Mouse (Mus musculus) intestine, embryonic 14.5 days (tissue): ENCODE measurements around the gene Copz1. TPM values are rescaled to one million over a fixed set of nuclear protein-coding genes. Genes with fewer than 3 reads are reported as not detected.

Experiments
- ATAC-seq: fragments of 200-750 bp; cut with Nextera tagmentation; replicated peaks from 2 replicates; pipeline ENCODE4 v1.8.0; 2017; ENCODE audit warnings: low read depth, moderate number of reproducible peaks, moderate TSS enrichment, moderate library complexity; ENCODE audit not compliant: low FRiP score, low TSS enrichment
- DNase-seq: peaks from one replicate; pipeline ENCODE4 v3.0.0-alpha.2; 2018; ENCODE audit warnings: low spot score
- H3K27ac ChIP-seq: fragments of 300-500 bp; sonication (generic); 2 replicates; pipeline ENCODE4 v1.5.1; 2014; ENCODE audit warnings: low read depth, mild to moderate bottlenecking, control low read depth
- H3K27me3 ChIP-seq: fragments of 300-500 bp; sonication (generic); replicated peaks from 2 replicates; pipeline ENCODE4 v1.6.1; 2014; ENCODE audit warnings: low read length, control low read depth; ENCODE audit not compliant: control insufficient read depth, insufficient read depth
- H3K36me3 ChIP-seq: fragments of 300-500 bp; sonication (generic); 2 replicates; pipeline ENCODE4 v1.6.1; 2014; ENCODE audit warnings: low read length, control low read depth; ENCODE audit not compliant: control insufficient read depth, insufficient read depth
- H3K4me1 ChIP-seq: fragments of 300-500 bp; sonication (generic); replicated peaks from 2 replicates; pipeline ENCODE4 v1.6.1; 2014; ENCODE audit warnings: low read length, control low read depth, mixed read lengths; ENCODE audit not compliant: control insufficient read depth, insufficient read depth
- H3K4me2 ChIP-seq: fragments of 300-500 bp; sonication (generic); 2 replicates; pipeline ENCODE4 v1.6.1; 2014; ENCODE audit warnings: low read length
- H3K4me3 ChIP-seq: fragments of 300-500 bp; sonication (generic); 2 replicates; pipeline ENCODE4 v1.5.1; 2014; ENCODE audit warnings: low read depth, low read length, control low read depth, mixed read lengths
- H3K9ac ChIP-seq: fragments of 300-500 bp; sonication (generic); 2 replicates; pipeline ENCODE4 v1.6.1; 2014; ENCODE audit warnings: mild to moderate bottlenecking, low read length
- H3K9me3 ChIP-seq: fragments of 300-500 bp; sonication (generic); 2 replicates; pipeline ENCODE4 v1.6.1; 2016; ENCODE audit warnings: low read length, control low read depth; ENCODE audit not compliant: control insufficient read depth
- WGBS: fragments of 180-500 bp; shearing (Covaris S2); extraction: QIAGEN DNeasy Blood & Tissue Kit; methylation state at CpG from one replicate; pipeline ENCODE4 v1.1.7; 2014; 5-methylcytosine and 5-hydroxymethylcytosine counted together
- polyA plus RNA-seq: library from polyadenylated mRNA; unstranded; fragments of >200 nt; fragmentation: Nextera tagmentation; extraction: Ambion mirVana; gene quantifications from 2 replicates; pipeline ENCODE4 v1.2.1, GENCODE M21; 2014

Copz1 gene
- polyA plus RNA-seq, 1 experiment from 2014 or later = 266 TPM

DNA sequence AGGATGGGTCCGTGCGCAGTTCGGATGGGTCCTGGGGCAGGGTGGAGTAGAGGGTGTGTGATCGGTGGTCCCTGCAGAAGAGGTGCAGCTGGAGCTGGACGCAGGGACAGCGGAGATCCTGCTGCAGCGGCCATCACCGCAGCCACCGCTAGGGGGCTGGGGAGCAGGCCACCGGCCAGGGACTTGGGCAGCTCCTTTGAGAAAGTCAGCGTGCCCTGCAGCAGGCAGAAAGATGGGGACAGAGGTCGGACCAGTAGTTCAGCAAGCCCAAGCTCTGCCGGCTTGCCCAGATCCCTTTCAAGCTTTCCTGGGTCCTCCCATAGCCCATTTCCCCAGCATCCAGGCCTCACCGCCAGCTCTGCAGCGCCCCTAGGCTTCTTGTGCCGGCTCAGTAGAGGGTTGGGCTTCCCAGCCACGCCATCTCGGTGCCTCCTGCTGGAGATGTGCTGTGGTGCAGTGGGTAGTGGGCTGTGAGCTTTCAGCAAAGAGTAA, 42.5 kb downstream of the Copz1 start:
- Histone ChIP-seq H3K4me3 (peak overlapping the region; percentile 13; the same call in 1 of the 2 replicates), H3K36me3 (peaks cover 24% of the 10 kb centered on the region), H3K4me1 (peaks cover 12% of the 10 kb centered on the region), H3K27me3 (no peaks in the 10 kb centered on the region), H3K9me3 (no peaks in the 10 kb centered on the region), H3K9ac (peak overlapping the region; percentile 10; the same call in 1 of the 2 replicates), H3K4me2 (peak overlapping the region; percentile 54), H3K27ac (no peak overlapping the region)
- WGBS = 7% methylated on average over 18 of the region's 18 CpGs
- DNase-seq (peak; percentile 91), ATAC-seq (peak; percentile 74)

DNA sequence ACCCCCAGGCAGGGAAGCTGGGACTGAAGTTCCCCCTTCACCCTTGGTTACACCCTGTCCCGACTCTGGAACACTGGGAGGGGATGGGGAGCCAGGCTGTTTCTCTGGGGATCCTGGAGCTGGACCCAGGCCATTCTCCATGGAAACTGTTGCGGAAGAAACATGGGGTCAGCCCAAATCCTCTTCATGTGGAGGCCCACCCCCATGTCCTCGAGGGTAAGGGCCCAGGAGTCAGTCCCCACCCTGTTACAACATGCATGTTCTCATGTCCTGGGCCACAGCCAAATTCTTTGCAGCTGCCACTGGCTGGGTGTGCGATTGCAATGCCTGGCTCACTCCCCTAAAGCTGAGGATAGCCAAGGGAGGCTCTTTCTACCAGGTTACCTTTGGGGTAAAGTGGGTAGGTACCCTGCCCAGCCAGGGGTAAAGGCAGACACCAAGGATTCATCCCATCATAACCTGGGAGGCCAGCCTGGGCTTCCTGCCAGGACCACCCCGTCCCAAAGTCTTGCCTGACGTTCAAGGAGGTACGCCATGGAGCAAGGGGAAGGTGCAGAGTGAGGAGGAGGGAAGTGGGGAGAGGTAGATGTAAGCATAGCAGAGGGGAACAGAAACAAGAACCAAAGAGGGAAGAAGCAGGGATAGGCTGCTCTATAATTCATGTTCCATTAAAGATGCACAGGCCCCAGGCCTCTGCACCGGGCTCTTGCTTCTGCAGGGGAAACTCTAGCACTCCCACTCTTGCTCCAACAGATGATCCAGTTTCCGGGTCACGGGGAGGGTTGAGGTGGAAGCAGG, 43.7 kb downstream of the Copz1 start:
- H3K27ac ChIP-seq = no peak overlapping the region
- no peak for ATAC-seq
- 71% methylated on average over 10 of the region's 10 CpGs for WGBS

DNA sequence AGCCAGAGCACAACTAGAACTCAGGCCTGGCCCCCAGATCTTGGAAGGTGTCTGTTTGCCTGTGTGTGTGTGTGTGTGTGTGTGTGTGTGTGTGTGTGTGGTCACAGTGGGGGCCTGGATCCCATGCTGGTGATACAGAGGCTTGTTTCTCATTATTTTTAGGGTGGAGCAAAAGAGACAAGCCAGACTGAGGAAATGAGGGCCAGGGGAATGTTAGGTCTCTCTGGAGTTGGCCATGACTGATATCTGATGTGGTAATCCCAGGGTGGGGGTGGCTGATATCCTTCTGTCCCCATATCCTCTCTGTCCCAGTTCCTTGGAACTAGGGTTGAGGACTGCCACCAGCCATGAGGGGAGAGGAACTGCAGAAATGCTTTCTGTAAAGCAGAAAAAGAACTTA, 44.6 kb downstream of the Copz1 start:
- Histone ChIP-seq H3K27ac (no peak overlapping the region), H3K9ac (no peak overlapping the region), H3K36me3 (peaks cover 24% of the 10 kb centered on the region), H3K27me3 (no peaks in the 10 kb centered on the region), H3K9me3 (no peaks in the 10 kb centered on the region), H3K4me1 (peaks cover 16% of the 10 kb centered on the region), H3K4me2 (no peak overlapping the region), H3K4me3 (no peak overlapping the region)
- DNase-seq (no peak), ATAC-seq (no peak)

More for the DNA sequence above, 43.7 kb downstream of the Copz1 start:
- Histone ChIP-seq H3K4me3 (no peak overlapping the region), H3K4me1 (peaks cover 13% of the 10 kb centered on the region), H3K4me2 (no peak overlapping the region), H3K9ac (no peak overlapping the region), H3K36me3 (peaks cover 24% of the 10 kb centered on the region), H3K9me3 (no peaks in the 10 kb centered on the region), H3K27me3 (no peaks in the 10 kb centered on the region)
- DNase-seq = no peak

DNA sequence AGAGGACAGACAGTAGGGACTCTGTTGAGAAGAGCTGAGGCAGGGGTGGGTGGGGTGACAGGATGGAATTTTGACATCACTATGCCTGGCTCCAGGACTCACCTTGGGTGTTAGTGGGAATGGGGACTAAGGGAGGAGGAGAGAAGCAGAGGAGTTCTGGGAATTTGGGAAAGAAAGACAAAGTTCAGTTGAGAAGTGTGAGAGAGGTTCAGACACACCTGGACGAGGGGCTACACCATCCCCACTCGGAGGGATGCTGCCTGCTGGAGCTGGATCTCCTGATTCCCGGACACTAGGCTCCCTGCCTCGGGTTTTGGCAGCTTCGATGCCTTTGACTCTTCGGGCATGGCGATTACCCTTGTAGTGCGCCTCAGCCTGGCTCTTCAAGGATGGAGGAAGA, 45.2 kb downstream of the Copz1 start:
- Histone ChIP-seq H3K9me3 (no peaks in the 10 kb centered on the region), H3K9ac (no peak overlapping the region), H3K4me2 (no peak overlapping the region), H3K4me1 (peaks cover 23% of the 10 kb centered on the region), H3K36me3 (peaks cover 24% of the 10 kb centered on the region), H3K27ac (no peak overlapping the region), H3K27me3 (no peaks in the 10 kb centered on the region), H3K4me3 (no peak overlapping the region)
- WGBS = 93% methylated on average over 8 of the region's 8 CpGs
- ATAC-seq (no peak), DNase-seq (no peak)

DNA sequence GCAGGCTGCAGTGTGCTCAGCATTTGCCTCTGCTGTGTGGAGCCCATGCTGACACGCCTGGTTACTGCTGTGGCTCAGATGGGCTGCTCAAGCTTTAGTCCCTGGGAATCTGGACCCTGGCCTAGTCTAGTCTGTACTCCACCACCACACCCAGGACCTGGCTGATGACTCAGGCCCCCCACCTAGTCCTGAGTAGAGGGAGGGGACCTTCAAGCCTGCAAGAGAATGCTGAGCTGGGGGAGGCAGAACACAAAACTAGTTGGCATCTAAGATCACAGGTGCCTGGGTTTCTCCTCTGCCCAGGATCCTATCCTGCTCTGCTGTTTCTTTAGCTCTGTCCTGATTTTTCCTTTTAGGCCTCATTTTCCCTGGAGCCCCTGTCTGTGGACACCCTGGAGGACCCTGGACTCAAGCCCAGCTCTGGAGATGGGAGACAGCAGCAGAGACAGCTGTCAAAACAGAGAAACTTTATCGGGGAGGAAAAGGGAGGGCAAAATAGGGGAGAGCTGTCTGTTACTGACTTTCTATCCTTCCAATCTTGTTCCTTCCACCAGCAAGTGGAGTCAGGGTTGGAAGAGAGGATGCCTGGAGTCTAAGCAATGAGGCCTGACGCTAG, 45.8 kb downstream of the Copz1 start:
- ATAC-seq (no peak), DNase-seq (no peak)
- WGBS = 82% methylated on average over 3 of the region's 3 CpGs
- Histone ChIP-seq H3K9ac (no peak overlapping the region), H3K4me1 (peaks cover 25% of the 10 kb centered on the region), H3K4me3 (no peak overlapping the region), H3K36me3 (peaks cover 24% of the 10 kb centered on the region), H3K27me3 (no peaks in the 10 kb centered on the region), H3K9me3 (no peaks in the 10 kb centered on the region), H3K27ac (no peak overlapping the region), H3K4me2 (no peak overlapping the region)

DNA sequence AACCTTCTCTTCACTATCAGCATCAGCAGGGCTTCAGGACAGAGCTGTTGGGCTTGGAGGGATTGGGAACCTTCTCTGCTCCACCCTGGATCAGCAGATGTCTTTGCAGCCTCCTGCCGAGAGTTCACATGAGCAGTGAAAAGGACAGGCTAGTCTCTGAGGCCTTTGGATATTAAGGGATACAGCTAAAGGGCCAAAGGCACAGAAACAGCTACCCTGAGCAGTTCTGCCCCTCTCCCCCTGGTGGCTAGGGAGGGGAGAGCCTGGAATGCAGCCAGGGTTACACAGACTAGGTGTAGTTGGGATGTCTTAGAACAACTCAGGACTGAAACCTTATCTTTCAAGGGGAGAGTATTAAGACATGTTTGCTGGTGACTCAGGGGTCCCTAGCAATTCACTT, 48.6 kb downstream of the Copz1 start:
- no peak overlapping the region for H3K9ac ChIP-seq
- no peak overlapping the region for H3K4me2 ChIP-seq
- peaks cover 14% of the 10 kb centered on the region for H3K4me1 ChIP-seq
- no peaks in the 10 kb centered on the region for H3K9me3 ChIP-seq
- no peak for DNase-seq
- H3K27me3 ChIP-seq = no peaks in the 10 kb centered on the region
- H3K36me3 ChIP-seq = peaks cover 24% of the 10 kb centered on the region
- no peak for ATAC-seq
- WGBS = 56% methylated on average over 1 of the region's 1 CpGs
- H3K27ac ChIP-seq = no peak overlapping the region
- no peak overlapping the region for H3K4me3 ChIP-seq

DNA sequence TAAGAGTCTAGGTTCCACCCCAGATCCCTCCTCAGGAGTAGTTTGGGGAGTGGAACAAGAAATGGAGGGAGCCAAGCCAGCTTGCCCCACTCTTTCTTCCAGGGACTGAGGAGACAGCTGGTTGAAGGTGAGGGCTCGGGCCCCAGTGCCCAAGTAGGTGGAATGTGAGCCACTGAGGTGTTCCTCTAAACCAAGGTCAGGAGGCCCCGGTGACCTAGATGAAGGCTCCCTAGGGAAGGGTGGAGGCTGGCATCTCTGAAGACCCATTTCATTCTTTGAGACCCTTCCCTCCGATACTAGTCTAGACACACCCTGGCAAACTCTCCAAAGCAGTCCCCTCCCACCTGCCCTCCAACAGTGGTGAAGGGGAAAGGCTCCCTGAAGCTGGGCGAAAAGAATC, 49.9 kb downstream of the Copz1 start:
- peak overlapping the region; percentile 60 for H3K4me3 ChIP-seq
- ATAC-seq = no peak
- H3K36me3 ChIP-seq = peaks cover 17% of the 10 kb centered on the region
- peak overlapping the region; percentile 91 for H3K4me2 ChIP-seq
- peaks cover 14% of the 10 kb centered on the region for H3K4me1 ChIP-seq
- no peaks in the 10 kb centered on the region for H3K9me3 ChIP-seq
- H3K27me3 ChIP-seq = no peaks in the 10 kb centered on the region
- WGBS = 57% methylated on average over 4 of the region's 4 CpGs
- no peak overlapping the region for H3K9ac ChIP-seq
- H3K27ac ChIP-seq = no peak overlapping the region
- DNase-seq = no peak

DNA sequence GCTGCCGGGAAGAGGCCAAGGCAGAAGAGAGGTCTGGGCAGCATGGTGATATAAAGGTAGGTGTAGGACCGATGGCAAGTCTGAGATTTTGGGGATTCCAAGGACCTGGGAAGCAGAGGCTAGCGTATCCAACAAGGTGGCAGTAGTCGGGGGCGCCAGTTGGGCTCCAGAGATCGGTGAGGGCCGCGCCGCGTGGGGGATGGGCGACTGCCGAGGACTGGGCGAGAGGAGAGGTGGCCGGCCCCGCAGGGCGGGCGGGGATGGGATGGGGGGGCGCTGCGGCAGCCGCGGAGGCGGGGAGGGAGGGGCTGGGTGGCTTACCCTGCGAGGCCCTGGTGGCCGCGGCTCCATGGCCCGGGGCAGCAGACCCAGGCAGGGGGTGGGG, 50.5 kb downstream of the Copz1 start:
- H3K4me2 ChIP-seq = peak overlapping the region; percentile 91
- peak overlapping the region; percentile 60 for H3K4me3 ChIP-seq
- H3K27ac ChIP-seq = no peak overlapping the region
- H3K36me3 ChIP-seq = peaks cover 10% of the 10 kb centered on the region
- WGBS = 1% methylated on average over 26 of the region's 26 CpGs
- peak; percentile 59 for ATAC-seq
- H3K9me3 ChIP-seq = no peaks in the 10 kb centered on the region
- peak overlapping the region; percentile 69 for H3K9ac ChIP-seq
- peaks cover 14% of the 10 kb centered on the region for H3K4me1 ChIP-seq
- peak; percentile 77 for DNase-seq
- no peaks in the 10 kb centered on the region for H3K27me3 ChIP-seq
